Mouse (Mus musculus) MEL (cell line): ENCODE data around the gene Sdsl. TPM values are rescaled to one million over a fixed set of nuclear protein-coding genes. Genes with fewer than 3 reads are reported as not detected.

Experiments
- DNase-seq: peaks from one replicate; pipeline ENCODE4 v3.0.0; 2011; ENCODE audit warnings: low read depth, low spot score
- H3K27ac ChIP-seq: 2 replicates; pipeline ENCODE4 v1.5.1; 2012; ENCODE audit warnings: low read depth, mild to moderate bottlenecking, control low read depth, low read length, moderate library complexity; ENCODE audit not compliant: control insufficient read depth
- H3K27me3 ChIP-seq, 2 experiments: fragments of 150-350 bp in 1 of 2; sonication (generic) in 1 of 2; 2 replicates each; pipeline ENCODE4 v1.6.1; 2012; ENCODE audit warnings: low read length in 2 of 2, mild to moderate bottlenecking in 2 of 2, improper control_type of control experiment in 1 of 2, moderate library complexity in 1 of 2; ENCODE audit not compliant: insufficient read depth in 2 of 2, control insufficient read depth in 1 of 2
- H3K36me3 ChIP-seq, 2 experiments: 2 replicates each; pipeline ENCODE4 v1.6.1; 2012 to 2014; ENCODE audit warnings: low read length in 2 of 2, improper control_type of control experiment in 1 of 2, inconsistent platforms in 1 of 2, mild to moderate bottlenecking in 1 of 2; ENCODE audit not compliant: insufficient read depth in 2 of 2, control insufficient read depth in 1 of 2
- H3K4me1 ChIP-seq, 2 experiments: fragments of 150-350 bp in 1 of 2; sonication (generic) in 1 of 2; 2 replicates each; pipeline ENCODE4 v1.6.1; 2012; ENCODE audit warnings: low read length in 2 of 2, improper control_type of control experiment in 1 of 2, mild to moderate bottlenecking in 1 of 2; ENCODE audit not compliant: insufficient read depth in 2 of 2, control insufficient read depth in 1 of 2
- H3K4me3 ChIP-seq, 2 experiments: fragments of 150-350 bp in 1 of 2; sonication (generic) in 1 of 2; 2 replicates each; pipeline ENCODE4 v1.5.1; 2012; ENCODE audit warnings: low read depth in 2 of 2, low read length in 2 of 2, mild to moderate bottlenecking in 2 of 2, moderate library complexity in 2 of 2, control low read depth in 1 of 2, improper control_type of control experiment in 1 of 2; ENCODE audit not compliant: control insufficient read depth in 1 of 2, insufficient read depth in 1 of 2
- H3K79me2 ChIP-seq: 2 replicates; pipeline ENCODE4 v1.6.1; 2012; ENCODE audit warnings: mild to moderate bottlenecking, low read length, moderate library complexity; ENCODE audit not compliant: control insufficient read depth, poor library complexity, insufficient read depth
- H3K9ac ChIP-seq: 2 replicates; pipeline ENCODE4 v1.6.1; 2012; ENCODE audit warnings: low read depth, mild to moderate bottlenecking, control low read depth, low read length, moderate library complexity; ENCODE audit not compliant: control insufficient read depth, poor library complexity, severe bottlenecking
- H3K9me3 ChIP-seq: fragments of 150-350 bp; sonication (generic); replicated peaks from 2 replicates; pipeline ENCODE4 v1.6.1; 2012; ENCODE audit warnings: mild to moderate bottlenecking, low read length, improper control_type of control experiment, moderate library complexity; ENCODE audit not compliant: insufficient read depth
- ELF1 ChIP-seq: IDR thresholded peaks from 2 replicates; pipeline ENCODE4 v1.6.1; 2014; ENCODE audit warnings: low read depth, mild to moderate bottlenecking, inconsistent platforms, low read length, improper control_type of control experiment, moderate library complexity
- EP300 ChIP-seq, 2 experiments: IDR thresholded peaks; 2 replicates each; pipeline ENCODE4 v1.6.1; 2011; ENCODE audit warnings: improper control_type of control experiment in 2 of 2, low read length in 2 of 2, low read depth in 1 of 2, mild to moderate bottlenecking in 1 of 2
- GATA1 ChIP-seq: IDR thresholded peaks from 2 replicates; pipeline ENCODE4 v1.6.1; 2011; ENCODE audit warnings: low read depth, low read length, improper control_type of control experiment
- JUND ChIP-seq: IDR thresholded peaks from 2 replicates; pipeline ENCODE4 v1.6.1; 2011; ENCODE audit warnings: low read depth, mild to moderate bottlenecking, improper control_type of control experiment, low read length
- MAFK ChIP-seq: IDR thresholded peaks from 2 replicates; pipeline ENCODE4 v1.6.1; 2011; ENCODE audit warnings: low read depth, mild to moderate bottlenecking, low read length, improper control_type of control experiment, borderline replicate concordance
- MAZ ChIP-seq: IDR thresholded peaks from 2 replicates; pipeline ENCODE4 v1.6.1; 2012; ENCODE audit warnings: low read depth, mild to moderate bottlenecking, inconsistent platforms, low read length, improper control_type of control experiment
- MXI1 ChIP-seq: IDR thresholded peaks from 2 replicates; pipeline ENCODE4 v1.6.1; 2011; ENCODE audit warnings: mild to moderate bottlenecking, low read depth, low read length, improper control_type of control experiment
- NELFE ChIP-seq: IDR thresholded peaks from 2 replicates; pipeline ENCODE4 v1.6.1; 2011; ENCODE audit warnings: low read depth, low read length, improper control_type of control experiment
- POLR2A ChIP-seq, 2 experiments: IDR thresholded peaks; 2 replicates each; pipeline ENCODE4 v1.6.1; 2011 to 2012; ENCODE audit warnings: low read length in 2 of 2, mild to moderate bottlenecking in 2 of 2, control low read depth in 1 of 2, improper control_type of control experiment in 1 of 2, low read depth in 1 of 2, moderate library complexity in 1 of 2; ENCODE audit not compliant: control insufficient read depth in 1 of 2, insufficient read depth in 1 of 2, poor library complexity in 1 of 2
- POLR2AphosphoS5 ChIP-seq: IDR thresholded peaks from 2 replicates; pipeline ENCODE4 v1.6.1; 2012; ENCODE audit warnings: low read depth, borderline replicate concordance, mild to moderate bottlenecking, inconsistent platforms, low read length, moderate library complexity, mixed read lengths
- RAD21 ChIP-seq: IDR thresholded peaks from 2 replicates; pipeline ENCODE4 v1.6.1; 2011; ENCODE audit warnings: mild to moderate bottlenecking, low read depth, low read length, improper control_type of control experiment
- RCOR1 ChIP-seq: IDR thresholded peaks from 2 replicates; pipeline ENCODE4 v1.6.1; 2012; ENCODE audit warnings: low read depth, mild to moderate bottlenecking, inconsistent platforms, low read length, improper control_type of control experiment
- SIN3A ChIP-seq: IDR thresholded peaks from 2 replicates; pipeline ENCODE4 v1.6.1; 2012; ENCODE audit warnings: low read length, improper control_type of control experiment, inconsistent platforms
- TBP ChIP-seq: IDR thresholded peaks from 2 replicates; pipeline ENCODE4 v1.8.0; 2011; ENCODE audit warnings: low read depth, low read length, improper control_type of control experiment
- UBTF ChIP-seq: IDR thresholded peaks from 2 replicates; pipeline ENCODE4 v1.6.1; 2012; ENCODE audit warnings: low read depth, mild to moderate bottlenecking, inconsistent platforms, low read length, improper control_type of control experiment, moderate library complexity, borderline replicate concordance; ENCODE audit not compliant: insufficient read depth
- USF1 ChIP-seq: IDR thresholded peaks from 2 replicates; pipeline ENCODE4 v1.6.1; 2014; ENCODE audit warnings: low read depth, mild to moderate bottlenecking, inconsistent platforms, low read length, improper control_type of control experiment, moderate library complexity
- USF2 ChIP-seq, 2 experiments: IDR thresholded peaks; 2 replicates each; pipeline ENCODE4 v1.6.1; 2011 to 2012; ENCODE audit warnings: improper control_type of control experiment in 2 of 2, low read length in 2 of 2, borderline replicate concordance in 1 of 2, inconsistent platforms in 1 of 2, low read depth in 1 of 2, mild to moderate bottlenecking in 1 of 2; ENCODE audit not compliant: insufficient read depth in 1 of 2
- ZC3H11A ChIP-seq: IDR thresholded peaks from 2 replicates; pipeline ENCODE4 v1.6.1; 2012; ENCODE audit warnings: low read depth, mild to moderate bottlenecking, inconsistent platforms, low read length, improper control_type of control experiment
- ZKSCAN1 ChIP-seq: IDR thresholded peaks from 2 replicates; pipeline ENCODE4 v1.6.1; 2012; ENCODE audit warnings: low read depth, mild to moderate bottlenecking, inconsistent platforms, low read length, improper control_type of control experiment, moderate library complexity
- polyA plus RNA-seq, 2 experiments: library from polyadenylated mRNA; stranded (reverse) in 1 of 2; unstranded in 1 of 2; fragments of >175 nt in 1 of 2; fragments of >200 nt in 1 of 2; gene quantifications; 2 replicates each; pipeline versions ENCODE4 v1.2.1 to v1.2.4; 2012; ENCODE audit warnings: low replicate concordance in 2 of 2, low read depth in 1 of 2; ENCODE audit not compliant: insufficient read length in 2 of 2, insufficient read depth in 1 of 2, missing spikeins in 1 of 2
- total RNA-seq: library from RNA; depleted of rRNA; stranded (reverse); fragments of 300-350 nt; gene quantifications from 2 replicates; pipeline ENCODE4 v1.2.3, GENCODE M21; 2012

Sdsl gene
- total and polyA plus RNA-seq, 3 experiments: 12.1 to 21.0 TPM; not detected in 1

GRCm38 (mm10) chr5:120503144-120503795 lies 30.7 kb upstream of the Sdsl start, which contains the start of gene Plbd2 (continued):
- TF ChIP-seq MXI1 (peak; percentile 92), MAFK (no peak), RAD21 (no peak)

GRCm38 (mm10) chr5:120502675-120503143 lies 30.1 kb upstream of the Sdsl start:
- peak; percentile 47 for DNase-seq
- H3K27me3 ChIP-seq: no peaks in the 10 kb centered on the region
- TF ChIP-seq SIN3A (0 out of 2 replicates have a peak, but pooled peaks have one; percentile 26), USF1 (no peak)
- H3K9me3 ChIP-seq: no peaks in the 10 kb centered on the region
- peak overlapping the region; percentile 88 for H3K9ac ChIP-seq
- H3K79me2 ChIP-seq: peaks cover 13% of the 10 kb centered on the region
- H3K4me3 ChIP-seq: peak overlapping the region; percentile 83 to 98
- H3K27ac ChIP-seq: no peak overlapping the region
- H3K36me3 ChIP-seq: peaks cover 0 to 4% of the 10 kb centered on the region in 2 experiments; a peak in 2 of 4 replicates
- peaks cover 0 to 10% of the 10 kb centered on the region in 2 experiments for H3K4me1 ChIP-seq

- H3K27me3 ChIP-seq: no peaks in the 10 kb centered on the region
- TF ChIP-seq JUND (no peak), POLR2AphosphoS5 (no peak), GATA1 (no peak), EP300 (IDR thresholded peaks at IDR 0.05; ENCODE audit: low read depth in 1 of 2, low read length in 2 of 2) (no peak), USF1 (no peak), ZKSCAN1 (no peak), RCOR1 (no peak), MAZ (no peak), POLR2A (IDR thresholded peaks at IDR 0.05; ENCODE audit: control insufficient read depth in 1 of 2, insufficient read depth in 1 of 2, low read depth in 1 of 2, low read length in 2 of 2, poor library complexity in 1 of 2) (no peak), USF2 (IDR thresholded peaks at IDR 0.05; ENCODE audit: borderline replicate concordance in 1 of 2, insufficient read depth in 1 of 2, low read depth in 1 of 2, low read length in 2 of 2) (no peak), ZC3H11A (no peak), SIN3A (no peak), NELFE (no peak), TBP (no peak), ELF1 (no peak), UBTF (no peak)
- TF ChIP-seq, all 39 proteins: peak for 0
- Histone ChIP-seq H3K9me3 (no peaks in the 10 kb centered on the region), H3K36me3 (peaks cover 0 to 4% of the 10 kb centered on the region in 2 experiments; a peak in 2 of 4 replicates), H3K4me1 (peaks cover 0 to 10% of the 10 kb centered on the region in 2 experiments), H3K4me3 (peak overlapping the region; percentile 83 to 98), H3K79me2 (peaks cover 13% of the 10 kb centered on the region), H3K9ac (peak overlapping the region; percentile 88), H3K27ac (no peak overlapping the region)
- DNase-seq: no peak
These were observed 29.6 kb upstream of the Sdsl start for GRCm38 (mm10) chr5:120502147-120502621.
